Mouse (Mus musculus): ENCODE data around the gene Arl4a.

Arl4a gene

GRCm38 (mm10) chr12:39959166-39959565, 78.7 kb downstream of the Arl4a start:
- DNase-seq (ENCODE audit: low read depth, low spot score) = no peak

- DNase-seq (ENCODE audit: low read depth, low spot score) = no peak
Measured at GRCm38 (mm10) chr12:39957931-39958671, 79.7 kb downstream of the Arl4a start.

GRCm38 (mm10) chr12:39956396-39956795, 81.4 kb downstream of the Arl4a start:
- DNase-seq (ENCODE audit: low read depth, low spot score) = no peak

Measured in 3T3-L1 (cell line).